Mouse (Mus musculus) A20 (cell line): ENCODE data around the gene Gm20671.
"Not testable (repeated sequence)": the region's sequence is repeated elsewhere in the genome, so short reads cannot be mapped to it uniquely, and the experiment has no call there.

ENCODE experiments used
- DNase-seq: peaks from one replicate; pipeline ENCODE4 v3.0.0-alpha.2; 2011; ENCODE audit warnings: low read depth, low spot score

Gene Gm20671

DNA sequence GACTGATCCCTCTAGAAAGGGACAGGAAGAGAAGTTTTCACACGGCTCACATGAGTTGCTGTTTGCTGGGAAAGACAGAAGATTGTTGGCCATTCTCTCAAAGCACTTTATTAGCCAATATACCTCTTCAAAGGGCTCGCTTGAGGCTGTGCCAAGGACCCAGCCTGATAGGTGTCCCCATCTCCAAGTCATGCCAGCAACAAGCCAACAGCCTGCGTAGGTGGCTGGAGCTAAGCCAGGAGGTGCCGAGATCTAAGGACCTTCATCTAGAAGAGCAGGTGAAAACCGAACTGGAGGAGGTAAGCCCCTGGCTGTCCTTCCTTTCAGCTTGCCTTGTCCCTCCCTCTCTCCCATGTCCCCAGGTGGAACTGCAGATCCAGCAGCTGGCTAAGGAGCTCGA is 91.1 kb downstream of the Gm20671 start:
- no peak for DNase-seq

DNA sequence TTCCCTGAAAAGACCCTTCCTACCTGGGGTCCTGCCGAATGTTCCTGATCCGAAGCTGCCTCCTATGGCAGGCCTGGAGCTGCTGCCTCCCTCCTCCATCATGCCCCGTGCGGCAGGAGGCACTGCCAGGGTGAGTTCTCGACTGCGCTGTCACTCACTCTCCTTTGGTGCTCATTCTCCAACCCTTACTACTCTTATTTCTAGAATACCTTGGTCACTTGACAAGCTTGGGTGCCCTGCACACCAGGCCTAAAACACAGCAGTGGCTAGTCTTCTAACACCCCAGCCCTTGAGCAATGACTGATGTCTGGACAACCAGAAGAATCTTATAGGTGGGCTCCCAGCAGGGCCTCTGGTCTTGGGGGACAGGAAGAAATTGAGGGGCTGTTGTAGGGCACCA is 93.0 kb downstream of the Gm20671 start:
- not testable (repeated sequence) for DNase-seq

DNA sequence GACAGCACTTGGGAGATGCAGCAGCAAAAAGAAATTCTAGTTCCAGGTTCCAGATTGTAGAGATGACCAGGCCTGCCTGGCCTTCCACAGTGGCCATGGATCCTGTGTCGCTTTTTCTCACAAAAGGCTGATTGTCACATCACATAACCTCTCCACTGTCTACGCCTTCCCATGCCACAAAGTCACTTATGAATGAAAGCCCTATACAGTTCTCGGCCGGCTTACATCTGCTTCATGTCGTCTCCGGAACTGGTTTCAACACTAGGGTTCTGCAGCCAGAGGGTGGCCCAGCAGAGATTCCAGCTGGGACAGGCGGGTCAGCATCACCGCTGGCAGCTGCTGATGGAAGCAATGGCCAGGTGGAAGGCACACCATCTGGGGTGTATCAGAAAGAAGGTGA is 98.1 kb downstream of the Gm20671 start:
- no peak for DNase-seq

DNA sequence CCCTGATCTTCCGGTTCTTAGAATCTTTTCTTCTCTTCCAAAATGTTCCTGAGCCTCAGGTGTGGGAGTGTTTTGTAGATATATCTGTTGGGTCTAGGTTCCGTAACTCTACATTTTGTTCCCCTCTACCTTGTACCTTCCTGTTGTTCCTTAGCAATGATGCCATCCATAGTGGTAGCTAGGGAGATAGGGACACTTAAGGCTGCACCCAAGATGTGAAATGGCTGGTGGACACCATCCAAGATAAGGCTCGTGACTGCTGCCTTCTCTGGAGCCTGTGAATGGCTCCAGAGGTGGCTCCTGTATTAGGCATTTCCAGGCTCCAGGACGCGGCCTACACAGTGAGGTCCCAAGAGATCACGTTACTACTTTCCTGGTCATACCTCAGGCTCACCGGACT is 98.6 kb downstream of the Gm20671 start:
- DNase-seq, result no peak

DNA sequence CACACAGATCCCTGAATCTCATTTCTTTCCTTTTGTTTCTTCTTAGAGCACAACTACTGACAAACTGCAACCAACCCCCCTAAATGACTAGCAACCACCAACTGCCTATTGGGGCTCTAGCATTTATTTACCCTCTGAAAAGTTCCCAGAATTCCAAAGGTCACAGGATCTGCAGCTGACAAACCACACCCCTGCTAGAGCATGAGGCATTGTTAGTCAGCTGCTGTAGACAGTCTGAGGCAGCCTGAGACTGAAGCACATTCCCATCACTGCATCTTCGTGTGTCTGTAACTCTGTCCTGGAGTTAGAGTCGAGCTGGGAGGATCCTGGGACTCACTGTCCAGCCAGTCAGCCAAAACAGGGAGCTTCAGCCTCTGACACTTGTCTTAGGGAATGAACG is 101.5 kb downstream of the Gm20671 start:
- not testable (repeated sequence) for DNase-seq

DNA sequence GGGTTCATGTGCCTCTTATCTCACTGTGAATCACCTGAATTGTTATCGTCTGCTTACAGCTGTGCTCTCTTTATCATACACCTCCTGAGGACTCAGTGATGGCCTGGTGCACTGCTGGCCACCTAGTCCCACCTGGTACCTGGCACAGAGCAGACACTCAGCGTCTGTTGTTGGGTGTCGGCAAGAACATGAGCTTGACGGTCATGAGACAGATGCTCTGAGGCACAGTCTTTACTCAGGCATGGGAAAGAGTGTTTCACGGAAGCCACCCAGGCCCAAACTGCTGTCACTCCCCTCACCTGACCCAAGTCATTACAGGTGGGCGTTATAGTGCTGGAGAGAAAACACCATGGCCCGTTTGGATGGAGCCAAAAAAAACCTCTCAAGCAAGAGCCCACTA is 102.9 kb downstream of the Gm20671 start:
- no peak for DNase-seq

DNA sequence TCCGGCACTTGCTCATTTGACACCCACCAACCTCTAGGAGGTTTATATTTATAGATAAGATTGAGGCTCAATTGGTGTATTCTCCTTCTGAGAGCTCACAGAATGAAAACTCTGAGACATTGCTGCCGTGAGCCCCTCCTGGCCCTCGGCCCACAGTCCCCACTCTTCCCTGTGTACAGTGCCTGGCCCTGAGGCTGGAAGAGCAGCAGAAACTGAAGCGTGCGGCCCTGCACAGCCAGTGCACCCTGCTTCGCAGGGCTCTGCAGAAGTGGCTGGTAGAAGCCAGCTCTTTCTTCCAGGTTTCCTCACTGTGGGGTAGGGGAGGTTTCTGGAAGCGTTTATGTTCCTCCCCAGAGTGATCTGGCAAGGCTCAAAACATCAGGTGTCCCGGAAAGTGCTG is 104.2 kb downstream of the Gm20671 start:
- DNase-seq, result not testable (repeated sequence)

DNA sequence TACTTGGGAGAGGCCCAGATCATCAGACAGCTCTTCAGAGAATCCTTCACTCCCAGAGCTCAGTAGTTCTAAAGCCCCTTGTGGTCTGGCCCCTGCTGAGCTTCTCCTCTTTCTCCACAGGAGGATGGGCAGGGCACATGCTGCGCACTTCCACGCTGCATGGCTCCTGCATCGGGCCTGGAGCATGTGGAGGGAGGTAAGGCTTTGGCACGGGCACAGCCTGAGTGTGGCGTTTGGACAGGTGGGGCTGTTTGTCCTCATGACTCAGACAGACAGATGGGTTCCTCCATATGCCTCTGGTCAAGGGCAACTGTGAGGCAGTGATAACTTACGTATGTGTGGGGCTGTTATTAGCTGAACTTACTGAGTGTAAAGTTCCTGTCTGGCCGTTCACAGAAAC is 104.6 kb downstream of the Gm20671 start:
- no peak for DNase-seq

DNA sequence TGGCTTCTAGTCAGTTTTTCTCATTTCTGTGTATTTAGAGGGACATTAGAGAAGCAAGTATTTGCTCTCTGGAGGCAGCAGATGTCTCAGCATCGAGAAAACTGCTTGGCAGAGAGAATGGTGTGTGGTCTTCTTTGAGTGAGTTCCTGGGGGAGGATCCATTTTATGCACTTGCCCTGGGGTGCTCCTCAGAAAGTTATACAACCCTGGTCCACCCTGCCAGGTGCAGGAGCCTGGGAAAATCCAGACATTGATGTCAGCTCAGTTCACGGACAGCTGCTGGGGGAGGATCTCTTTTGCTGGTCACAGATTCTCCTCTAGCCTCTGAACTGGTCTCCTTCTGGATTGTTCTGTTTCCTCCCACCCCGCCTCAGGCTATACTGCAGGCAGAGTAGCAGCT is 105.6 kb downstream of the Gm20671 start:
- no peak for DNase-seq

DNA sequence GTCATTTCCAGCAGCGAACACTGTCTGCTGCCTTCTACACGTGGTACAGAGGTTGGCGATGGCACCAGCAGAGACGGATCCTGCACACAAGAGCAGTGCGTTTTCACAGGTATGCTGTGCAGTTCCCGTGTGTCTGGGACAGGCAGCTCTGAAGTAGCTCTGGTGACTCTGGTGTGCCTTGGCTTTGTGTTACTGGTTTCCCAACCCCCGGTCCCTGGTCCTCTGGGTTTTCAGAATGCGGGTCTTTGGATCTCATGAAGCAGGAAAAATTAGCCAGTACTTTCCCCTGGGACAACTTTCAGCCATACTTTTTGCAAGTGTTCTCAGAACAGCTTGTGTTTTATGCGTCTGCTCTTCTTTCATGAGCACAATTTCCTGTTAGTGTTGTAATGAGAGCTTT is 106.5 kb downstream of the Gm20671 start:
- no peak for DNase-seq

DNA sequence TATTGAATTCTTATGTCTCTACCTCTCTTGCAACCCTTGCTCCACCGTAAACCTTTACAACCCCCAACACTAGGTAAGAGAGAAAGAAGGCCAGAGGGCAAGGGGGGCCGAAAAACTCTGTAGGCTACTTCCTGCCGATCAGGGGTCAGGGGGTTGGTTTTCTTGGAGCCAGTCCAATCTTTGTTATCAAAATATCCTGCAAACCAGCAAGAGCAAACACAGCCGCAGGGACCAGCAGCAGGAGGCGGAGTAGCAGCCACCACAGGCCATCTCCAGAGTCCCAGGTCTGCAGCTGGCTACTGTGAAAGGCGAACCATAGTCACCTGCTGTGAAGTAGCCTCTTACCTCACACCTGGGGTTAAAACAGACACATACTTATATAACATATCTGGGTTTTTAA is 108.0 kb downstream of the Gm20671 start:
- no peak for DNase-seq

DNA sequence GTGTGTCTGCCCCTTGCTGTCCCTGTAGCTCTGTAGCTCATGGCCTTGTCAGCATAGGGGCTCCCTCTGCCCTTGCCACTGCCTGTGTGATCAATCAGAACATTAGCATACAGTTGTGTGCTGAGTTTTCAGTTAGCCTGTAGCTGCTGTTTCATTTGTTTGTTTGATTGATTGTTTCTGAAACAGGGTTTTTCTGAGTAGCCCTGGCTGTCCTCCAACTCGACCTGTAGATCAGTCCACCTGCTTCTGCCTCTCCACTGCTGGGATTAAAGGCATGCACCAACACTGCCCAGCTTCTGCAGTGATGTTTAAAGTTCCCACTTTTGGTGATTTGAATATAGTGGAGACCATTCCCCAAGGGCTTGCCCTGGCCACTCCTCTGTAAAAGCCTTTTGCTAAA is 109.2 kb downstream of the Gm20671 start:
- no peak for DNase-seq

DNA sequence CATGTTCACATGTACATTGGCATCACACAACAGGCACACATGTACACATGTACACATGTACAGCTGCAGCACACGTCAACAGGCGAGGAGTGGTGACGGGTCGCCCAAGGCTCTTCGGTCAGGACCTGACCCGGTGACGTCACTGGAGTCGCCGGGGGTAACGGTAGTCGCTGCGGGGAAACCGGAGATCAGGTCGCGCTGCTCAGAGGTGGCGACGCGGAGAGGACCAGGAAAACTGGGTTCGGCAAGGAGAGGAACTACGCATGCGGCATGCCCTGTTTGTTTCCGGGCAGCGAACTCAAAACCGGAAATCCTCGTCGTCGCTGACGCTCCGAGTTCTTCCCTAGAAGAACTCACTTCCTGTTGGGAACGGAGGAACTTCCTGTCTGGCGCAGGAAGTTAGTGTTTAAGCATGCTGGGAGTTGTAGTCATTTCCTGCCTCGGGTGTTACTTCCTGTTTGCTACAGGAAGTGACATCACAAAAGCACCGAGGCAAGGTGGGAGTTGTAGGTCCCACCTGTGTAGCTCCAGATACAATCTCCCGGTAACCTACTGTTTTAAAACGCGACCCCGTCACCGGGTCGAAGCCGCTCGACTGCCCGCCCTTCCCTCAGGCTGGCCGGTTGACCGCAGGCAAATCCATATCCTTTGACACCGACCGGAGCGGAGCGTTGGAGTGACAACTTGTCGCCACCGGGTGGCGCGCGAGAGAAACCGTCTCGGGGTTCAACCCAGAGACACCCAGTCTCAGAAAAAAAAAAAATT is 113.0 kb downstream of the Gm20671 start:
- peak; percentile 98 for DNase-seq

DNA sequence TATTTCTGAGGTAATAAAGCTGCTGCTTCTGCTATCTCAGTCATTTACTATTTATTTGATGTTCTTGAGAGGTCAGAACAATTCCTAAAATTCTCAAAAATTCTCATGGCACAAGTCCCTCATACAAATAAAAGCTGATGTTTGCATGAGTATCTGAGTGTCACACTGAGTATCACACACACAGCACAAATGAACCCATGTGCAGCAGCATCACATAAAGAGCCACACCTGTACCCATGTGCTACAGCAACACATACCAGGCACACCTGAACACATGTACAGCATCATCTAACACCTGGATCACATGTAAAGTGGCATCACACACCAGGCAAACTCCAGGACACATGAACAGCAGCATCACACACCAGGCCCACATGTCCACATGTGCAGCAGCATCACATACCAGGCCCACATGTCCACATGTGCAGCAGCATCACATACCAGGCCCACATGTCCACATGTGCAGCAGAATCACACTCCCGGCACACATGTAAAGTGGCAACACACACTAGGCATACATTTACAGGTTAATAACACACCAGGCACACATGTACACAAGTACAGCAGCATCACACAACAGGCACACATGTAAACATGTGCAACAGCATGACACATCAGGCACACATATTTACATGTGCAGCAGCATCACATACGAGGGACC is 113.7 kb downstream of the Gm20671 start:
- peak; percentile 58 for DNase-seq

DNA sequence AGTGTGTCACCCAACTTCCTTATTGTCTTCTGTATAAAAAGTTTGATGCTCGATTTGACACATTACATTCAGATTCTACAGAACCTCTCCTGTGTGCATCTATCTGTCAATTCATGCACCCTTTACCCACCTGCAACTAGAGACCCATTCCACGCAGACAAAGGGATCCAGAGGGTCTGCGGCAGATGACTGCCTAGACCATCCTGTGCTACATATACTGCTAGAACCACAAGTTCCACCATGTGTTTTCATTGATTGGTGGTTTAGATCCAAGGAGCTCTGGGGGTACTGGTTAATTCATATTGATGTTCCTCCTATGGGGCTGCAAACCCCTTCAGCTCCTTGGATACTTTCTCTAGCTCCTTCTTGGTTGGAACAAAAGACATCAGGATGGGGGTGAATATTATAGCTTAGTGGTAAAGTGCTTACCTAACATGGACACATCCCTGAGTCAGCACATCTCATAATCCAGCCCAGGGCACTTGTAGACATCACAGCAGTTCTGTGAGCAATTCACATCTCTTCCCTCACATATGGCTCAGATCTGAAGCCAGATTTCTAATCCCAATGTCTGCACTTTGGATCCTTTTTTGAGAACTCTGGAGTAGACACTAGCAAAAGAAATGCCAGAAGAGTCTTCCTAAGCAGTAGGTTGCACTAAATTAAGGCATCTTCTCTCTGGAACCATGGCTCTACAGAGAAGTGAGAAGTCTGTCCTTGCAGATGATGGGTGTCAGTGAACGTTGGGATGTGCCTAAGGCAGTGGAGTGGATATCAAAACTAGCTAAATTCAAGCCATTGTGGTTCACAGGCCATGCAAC is 114.5 kb downstream of the Gm20671 start:
- peak; percentile 13 for DNase-seq

DNA sequence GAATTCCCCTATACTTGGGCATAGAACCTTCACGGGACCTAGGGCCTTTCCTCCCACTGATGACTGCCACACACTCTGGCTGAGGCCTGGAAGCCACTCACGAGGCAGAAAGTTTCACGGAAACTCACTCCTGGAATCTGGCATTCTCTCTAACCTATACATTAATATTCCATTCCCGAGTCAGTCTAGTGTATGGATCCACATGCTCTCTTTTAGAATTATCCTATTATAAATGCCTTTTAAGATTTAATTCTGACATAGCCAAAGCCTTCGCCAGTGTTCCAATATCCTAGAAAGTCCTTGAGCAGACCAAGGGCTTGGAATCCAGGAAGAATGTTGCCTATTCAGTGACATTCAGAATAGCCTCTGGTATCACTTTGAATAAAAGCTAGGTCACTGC is 115.4 kb downstream of the Gm20671 start:
- no peak for DNase-seq

DNA sequence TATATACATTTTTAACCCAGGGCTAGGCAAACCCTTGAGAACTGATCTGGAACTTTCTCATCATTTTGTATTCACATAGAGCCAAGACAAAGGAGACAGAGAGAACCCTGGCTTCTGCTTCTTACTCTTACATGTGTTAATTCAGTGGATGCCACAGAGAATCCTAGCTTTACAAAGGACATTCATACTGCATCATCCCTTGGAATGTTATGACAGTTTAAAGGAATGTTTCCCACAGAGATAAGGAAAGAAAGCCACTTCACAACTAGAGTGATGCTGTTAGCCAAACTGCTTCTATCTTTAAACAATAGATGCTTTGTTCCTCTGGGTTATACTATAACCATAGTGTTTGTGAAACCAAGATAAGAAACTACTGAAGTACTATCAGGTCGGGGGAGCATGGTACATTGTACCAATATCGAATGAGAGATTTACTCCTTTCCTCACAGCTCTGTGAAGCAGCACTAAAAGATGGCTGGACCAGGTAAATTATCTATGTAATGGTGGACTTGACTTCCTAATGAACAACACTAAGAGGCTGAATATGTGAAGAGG is 120.6 kb downstream of the Gm20671 start:
- DNase-seq, result no peak

DNA sequence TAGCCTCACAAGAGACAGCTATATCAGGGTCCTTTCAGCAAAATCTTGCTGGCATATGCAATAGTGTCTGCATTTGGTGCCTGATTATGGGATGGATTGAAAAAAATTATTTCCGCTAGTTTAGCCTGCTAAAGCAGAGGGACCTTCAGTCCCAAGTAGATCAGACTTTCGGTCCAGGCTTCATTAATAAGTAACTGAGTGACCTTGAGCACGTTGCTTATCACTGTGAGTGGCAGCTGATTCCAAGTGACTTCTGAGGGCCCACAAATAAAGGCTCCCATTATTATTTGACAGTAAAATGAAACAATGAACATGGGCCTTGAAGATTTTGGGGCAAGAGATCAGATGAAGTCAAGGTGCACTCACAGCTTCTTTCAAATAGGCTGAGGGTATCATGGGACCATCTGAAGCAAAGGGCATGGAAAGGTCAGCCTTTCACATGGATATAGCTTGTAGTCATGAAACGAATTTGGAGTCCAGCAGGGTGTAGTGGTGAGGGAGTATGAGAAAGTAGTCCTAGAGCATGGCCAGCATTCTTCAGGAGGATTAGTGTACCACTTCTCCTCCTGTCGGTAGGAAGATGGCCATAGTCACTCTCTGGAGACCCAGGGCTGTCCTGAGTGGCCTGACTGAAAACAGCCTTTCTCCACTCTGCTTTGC is 129.6 kb downstream of the Gm20671 start:
- DNase-seq, result no peak

DNA sequence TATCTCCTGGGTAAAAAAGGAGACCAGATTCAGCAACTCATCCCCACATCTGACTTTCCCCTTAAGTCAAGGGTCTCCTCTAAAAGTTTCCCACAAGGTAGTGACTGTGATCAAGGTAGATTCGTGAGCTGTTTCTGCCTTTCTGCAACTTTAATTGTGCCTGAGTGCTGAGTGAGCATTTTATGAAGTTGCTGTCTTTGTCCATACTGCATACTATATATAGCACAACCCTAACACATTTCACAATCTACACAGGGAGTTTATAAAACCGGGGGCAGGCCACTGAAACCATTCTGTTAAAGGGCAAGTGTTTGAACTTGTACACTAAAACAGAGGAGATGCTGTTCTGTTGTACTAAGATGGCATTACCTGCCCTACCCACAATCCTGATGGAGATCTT is 133.5 kb downstream of the Gm20671 start:
- DNase-seq, result no peak
